Mouse (Mus musculus): ENCODE results near the gene Ctnna3.
A peak's percentile ranks its signal among the peaks of the same experiment; 100 is the strongest.

The Ctnna3 gene

GRCm38 (mm10) chr10:63689651-63690050 lies 259.8 kb downstream of the Ctnna3 start:
- DNase-seq (ENCODE audit: low spot score in 2 of 2) = no peak

- DNase-seq (ENCODE audit: low spot score in 2 of 2) = no peak
These were observed 262.1 kb downstream of the Ctnna3 start for GRCm38 (mm10) chr10:63692039-63692438.

- DNase-seq (ENCODE audit: low spot score in 2 of 2) = peak; percentile 61 to 70
These were observed 280.3 kb downstream of the Ctnna3 start for GRCm38 (mm10) chr10:63710211-63710610.

GRCm38 (mm10) chr10:63712530-63712929 lies 282.6 kb downstream of the Ctnna3 start:
- DNase-seq (ENCODE audit: low spot score in 2 of 2) = no peak

- no peak for DNase-seq (ENCODE audit: low spot score in 2 of 2)
These were observed 284.3 kb downstream of the Ctnna3 start for GRCm38 (mm10) chr10:63714151-63714550.

- DNase-seq (ENCODE audit: low spot score in 2 of 2) = no peak
These were observed 339.0 kb downstream of the Ctnna3 start for GRCm38 (mm10) chr10:63768871-63769270.

- DNase-seq (ENCODE audit: low spot score in 2 of 2) = no peak
These were observed 341.8 kb downstream of the Ctnna3 start for GRCm38 (mm10) chr10:63771656-63772055.

- DNase-seq (ENCODE audit: low spot score in 2 of 2) = no peak
These were observed 342.2 kb downstream of the Ctnna3 start for GRCm38 (mm10) chr10:63772074-63772473.

- DNase-seq (ENCODE audit: low spot score in 2 of 2) = no peak
These were observed 352.1 kb downstream of the Ctnna3 start for GRCm38 (mm10) chr10:63781948-63782347.

- no peak for DNase-seq (ENCODE audit: low spot score in 2 of 2)
These were observed 355.1 kb downstream of the Ctnna3 start for GRCm38 (mm10) chr10:63784808-63785535.

- DNase-seq (ENCODE audit: low spot score in 2 of 2) = no peak
These were observed 356.5 kb downstream of the Ctnna3 start for GRCm38 (mm10) chr10:63786390-63786789.

- peak; percentile 20 to 30 for DNase-seq (ENCODE audit: low spot score in 2 of 2)
These were observed 374.0 kb downstream of the Ctnna3 start for GRCm38 (mm10) chr10:63803909-63804308.

GRCm38 (mm10) chr10:63805551-63805950 lies 375.7 kb downstream of the Ctnna3 start:
- no peak for DNase-seq (ENCODE audit: low spot score in 2 of 2)

GRCm38 (mm10) chr10:63806254-63806653 lies 376.4 kb downstream of the Ctnna3 start:
- no peak for DNase-seq (ENCODE audit: low spot score in 2 of 2)

- no peak for DNase-seq (ENCODE audit: low spot score in 2 of 2)
These were observed 380.2 kb downstream of the Ctnna3 start for GRCm38 (mm10) chr10:63810043-63810617.

GRCm38 (mm10) chr10:63839011-63839410 lies 409.1 kb downstream of the Ctnna3 start:
- peak; percentile 44 to 55 for DNase-seq (ENCODE audit: low spot score in 2 of 2)

- no peak for DNase-seq (ENCODE audit: low spot score in 2 of 2)
These were observed 422.0 kb downstream of the Ctnna3 start for GRCm38 (mm10) chr10:63851946-63852345.

- DNase-seq (ENCODE audit: low spot score in 2 of 2) = no peak
These were observed 439.2 kb downstream of the Ctnna3 start for GRCm38 (mm10) chr10:63869123-63869522.

- no peak for DNase-seq (ENCODE audit: low spot score in 2 of 2)
These were observed 450.6 kb downstream of the Ctnna3 start for GRCm38 (mm10) chr10:63880462-63880903.

GRCm38 (mm10) chr10:63886449-63887088 lies 456.7 kb downstream of the Ctnna3 start:
- DNase-seq (ENCODE audit: low spot score in 2 of 2) = no peak

GRCm38 (mm10) chr10:63894612-63895011 lies 464.7 kb downstream of the Ctnna3 start:
- no peak for DNase-seq (ENCODE audit: low spot score in 2 of 2)

- DNase-seq (ENCODE audit: low spot score in 2 of 2) = no peak
These were observed 470.0 kb downstream of the Ctnna3 start for GRCm38 (mm10) chr10:63899891-63900290.

GRCm38 (mm10) chr10:63908878-63909277 lies 479.0 kb downstream of the Ctnna3 start:
- no peak for DNase-seq (ENCODE audit: low spot score in 2 of 2)
